Mouse (Mus musculus) cortical plate, adult 2 months (tissue): ENCODE measurements around the gene Pde9a.

Experiments used
- CTCF ChIP-seq: fragments of 200-500 bp; IDR thresholded peaks from 2 replicates; pipeline ENCODE4 v1.5.1; 2011; ENCODE audit warnings: mild to moderate bottlenecking, control low read depth, low read length; ENCODE audit not compliant: insufficient read depth; ENCODE audit errors: extremely low read depth
- POLR2A ChIP-seq: fragments of 200-500 bp; IDR thresholded peaks from 2 replicates; pipeline ENCODE4 v1.6.1; 2011; ENCODE audit warnings: mild to moderate bottlenecking, low read length, control low read depth; ENCODE audit not compliant: insufficient read depth; ENCODE audit errors: extremely low read depth

- TF ChIP-seq CTCF = no peak
- TF ChIP-seq POLR2A = no peak
Measured at GRCm38 (mm10) chr17:31439978-31440377, 54.0 kb downstream of the Pde9a start.
